Mouse (Mus musculus): ENCODE measurements at regions not wholly inside any gene's neighbourhood (a gene's known extent, or its start where the extent isn't known, plus 50 kb on each side); places are given as distances from the start of the nearest gene placed in this dataset.

- TF ChIP-seq POLR2A (IDR thresholded peaks at IDR 0.05; ENCODE audit: insufficient read depth, low read depth, low read length): no peak
- TF ChIP-seq CTCF (IDR thresholded peaks at IDR 0.05): no peak
These were observed 122.8 kb downstream of the Tmx1 start for GRCm38 (mm10) chr12:70575665-70576064.

Measured in heart, adult 2 months (tissue).